Mouse (Mus musculus): ENCODE data around the gene Hip1r. TPM values are rescaled to one million over a fixed set of nuclear protein-coding genes. Genes with fewer than 3 reads are reported as not detected.
A peak's percentile ranks its signal among the peaks of the same experiment; 100 is the strongest.

Hip1r gene
- polyA plus RNA-seq, 1 experiment from 2014 or later = 16.7 TPM

DNA sequence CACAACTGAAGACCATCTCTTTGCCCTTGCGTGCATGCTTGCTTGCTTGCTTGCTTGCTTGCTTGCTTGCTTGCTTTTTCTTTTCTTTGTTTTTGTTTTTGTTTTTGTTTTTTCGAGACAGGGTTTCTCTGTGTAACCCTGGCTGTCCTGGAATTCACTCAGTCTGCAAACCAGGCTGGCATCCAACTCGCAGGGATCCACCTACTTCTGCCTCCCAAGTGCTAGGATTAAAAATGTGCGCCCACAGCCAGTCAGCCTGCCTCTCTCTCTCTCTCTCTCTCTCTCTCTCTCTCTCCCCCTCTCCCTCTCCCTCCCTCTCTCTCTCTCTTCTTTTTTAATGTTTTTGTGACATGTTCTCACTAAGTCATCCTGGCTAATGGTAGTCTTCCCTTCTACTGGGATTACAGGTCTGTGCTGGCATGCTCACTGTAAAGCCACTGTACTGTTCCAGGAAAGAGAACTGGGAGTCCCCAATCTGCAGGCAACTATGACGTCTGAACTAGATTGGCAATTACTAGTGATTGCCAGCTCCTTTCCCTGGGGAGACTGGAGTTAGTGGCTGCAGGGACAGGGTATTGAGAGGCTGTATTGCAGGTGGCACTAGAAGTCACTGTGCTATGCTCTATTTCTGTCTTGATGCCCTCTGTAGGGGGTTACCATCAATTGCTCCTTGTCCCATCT is 20.9 kb upstream of the Hip1r start:
- no peak overlapping the region for H3K4me2 ChIP-seq
- H3K9ac ChIP-seq = no peak overlapping the region
- WGBS (ENCODE audit: insufficient replicate concordance) = 60% methylated on average over 5 of the region's 5 CpGs
- H3K9me3 ChIP-seq (replicated peaks) = no peaks in the 10 kb centered on the region
- no peaks in the 10 kb centered on the region for H3K36me3 ChIP-seq
- no peaks in the 10 kb centered on the region for H3K27me3 ChIP-seq (replicated peaks)
- 0 out of 2 replicates have a peak, but pooled peaks cover 3% of the 10 kb centered on the region for H3K4me1 ChIP-seq
- no peak overlapping the region for H3K4me3 ChIP-seq
- ATAC-seq = no peak
- H3K27ac ChIP-seq = no peak overlapping the region

DNA sequence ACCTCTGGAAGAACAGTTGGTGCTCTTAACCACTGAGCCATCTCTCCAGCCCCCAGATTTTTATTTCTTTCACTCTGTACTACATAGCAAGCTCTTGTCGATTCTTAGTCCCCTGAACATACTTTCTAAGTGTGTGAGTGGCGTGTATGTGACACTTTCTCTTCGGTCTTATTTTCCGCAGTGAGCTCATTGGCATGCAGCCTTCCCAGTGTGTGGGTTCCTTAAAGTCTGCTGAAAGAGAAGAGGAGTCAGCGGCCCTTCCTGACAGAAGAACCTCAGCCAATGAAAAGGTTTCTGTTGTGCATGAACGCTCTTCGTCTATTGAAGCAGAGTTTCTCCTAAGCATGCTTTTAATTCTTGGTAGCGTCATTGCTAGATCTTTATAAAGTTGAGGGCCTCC is 16.2 kb upstream of the Hip1r start:
- Histone ChIP-seq H3K4me2 (no peak overlapping the region), H3K9me3 (replicated peaks) (no peaks in the 10 kb centered on the region), H3K36me3 (no peaks in the 10 kb centered on the region; the same call in 1 of the 2 replicates), H3K9ac (no peak overlapping the region), H3K27ac (no peak overlapping the region), H3K27me3 (replicated peaks) (0 out of 2 replicates have a peak, but pooled peaks cover 4% of the 10 kb centered on the region), H3K4me1 (0 out of 2 replicates have a peak, but pooled peaks cover 8% of the 10 kb centered on the region), H3K4me3 (no peak overlapping the region)
- 82% methylated on average over 8 of the region's 8 CpGs for WGBS (ENCODE audit: insufficient replicate concordance)
- no peak for ATAC-seq

DNA sequence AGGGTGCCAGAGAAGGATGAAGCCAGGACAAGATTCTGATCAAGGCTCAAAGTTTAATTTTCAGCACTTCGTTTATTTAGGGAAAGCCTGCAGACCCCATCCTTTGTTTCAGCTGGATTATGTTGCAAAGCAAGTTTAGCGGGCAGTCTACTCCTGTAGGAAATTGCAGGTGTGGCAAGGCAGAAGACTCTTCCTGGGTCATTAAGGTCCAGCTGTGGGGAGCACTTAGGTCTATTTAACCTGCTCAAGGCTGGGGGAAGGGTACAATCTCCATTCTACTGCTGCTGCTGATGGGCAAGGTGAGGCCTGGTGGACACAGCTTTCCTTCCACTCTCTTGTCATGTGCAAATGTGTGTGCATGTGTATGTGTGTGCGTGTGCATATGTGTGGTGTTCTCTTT is 14.4 kb upstream of the Hip1r start:
- ATAC-seq = no peak

DNA sequence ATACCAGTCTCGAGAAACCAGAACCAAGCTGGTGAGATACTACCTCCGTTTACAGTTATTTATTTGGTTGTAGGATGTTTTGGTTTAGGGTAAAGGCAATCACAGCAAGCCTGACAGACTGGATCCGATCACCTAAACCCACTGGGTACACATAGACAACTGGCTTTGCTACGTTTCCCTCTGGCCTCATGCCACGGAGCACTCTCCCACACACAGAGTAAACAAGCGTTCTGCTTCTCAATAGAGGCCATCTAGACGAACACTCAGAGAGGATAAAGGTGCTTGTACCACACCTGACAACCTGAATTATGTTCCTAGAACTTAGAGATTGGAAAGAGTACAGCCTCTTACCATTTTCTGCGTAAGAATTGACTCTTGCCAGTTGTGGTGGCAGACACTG is 13.3 kb upstream of the Hip1r start:
- H3K9me3 ChIP-seq (replicated peaks) = no peaks in the 10 kb centered on the region
- no peak overlapping the region for H3K9ac ChIP-seq
- 66% methylated on average over 8 of the region's 8 CpGs for WGBS (ENCODE audit: insufficient replicate concordance)
- ATAC-seq = no peak
- H3K27ac ChIP-seq = no peak overlapping the region
- no peaks in the 10 kb centered on the region; the same call in 1 of the 2 replicates for H3K36me3 ChIP-seq
- 0 out of 2 replicates have a peak, but pooled peaks cover 4% of the 10 kb centered on the region for H3K27me3 ChIP-seq (replicated peaks)
- 0 out of 2 replicates have a peak, but pooled peaks cover 17% of the 10 kb centered on the region for H3K4me1 ChIP-seq
- no peak overlapping the region for H3K4me3 ChIP-seq
- no peak overlapping the region for H3K4me2 ChIP-seq

More for the DNA sequence above, 14.4 kb upstream of the Hip1r start:
- Histone ChIP-seq H3K4me1 (0 out of 2 replicates have a peak, but pooled peaks cover 9% of the 10 kb centered on the region), H3K27me3 (replicated peaks) (0 out of 2 replicates have a peak, but pooled peaks cover 4% of the 10 kb centered on the region), H3K4me2 (no peak overlapping the region), H3K36me3 (no peaks in the 10 kb centered on the region; the same call in 1 of the 2 replicates), H3K27ac (no peak overlapping the region), H3K9me3 (replicated peaks) (no peaks in the 10 kb centered on the region), H3K4me3 (no peak overlapping the region), H3K9ac (no peak overlapping the region)
- 73% methylated on average over 3 of the region's 3 CpGs for WGBS (ENCODE audit: insufficient replicate concordance)

DNA sequence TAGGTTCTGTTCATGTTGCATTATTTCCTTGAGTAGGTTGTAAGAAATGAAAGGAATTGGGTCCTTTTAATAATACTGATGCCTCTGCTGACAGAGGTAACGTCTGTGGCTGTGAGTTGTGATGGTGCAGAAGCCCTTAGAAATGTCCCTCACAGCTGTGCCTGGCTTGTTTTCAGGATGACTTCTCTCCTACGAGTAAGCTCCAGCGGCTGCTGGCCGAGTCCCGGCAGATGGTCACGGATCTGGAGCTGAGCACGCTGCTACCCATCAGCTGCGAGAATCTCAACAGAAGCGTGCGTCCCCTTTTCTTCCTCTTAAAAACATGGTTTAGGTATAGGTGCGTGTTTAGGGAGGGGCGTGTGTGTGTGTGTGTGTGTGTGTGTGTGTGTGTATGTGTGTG is 12.4 kb upstream of the Hip1r start:
- Histone ChIP-seq H3K4me2 (no peak overlapping the region), H3K27me3 (replicated peaks) (0 out of 2 replicates have a peak, but pooled peaks cover 4% of the 10 kb centered on the region), H3K9me3 (replicated peaks) (no peaks in the 10 kb centered on the region), H3K27ac (no peak overlapping the region), H3K4me3 (no peak overlapping the region), H3K9ac (no peak overlapping the region), H3K4me1 (0 out of 2 replicates have a peak, but pooled peaks cover 17% of the 10 kb centered on the region), H3K36me3 (no peaks in the 10 kb centered on the region; the same call in 1 of the 2 replicates)
- WGBS (ENCODE audit: insufficient replicate concordance) = 81% methylated on average over 12 of the region's 12 CpGs
- ATAC-seq = no peak

- no peak; the same call in 1 of the 2 replicates for ATAC-seq
- Histone ChIP-seq H3K4me3 (no peak overlapping the region), H3K27ac (no peak overlapping the region), H3K4me2 (no peak overlapping the region), H3K4me1 (0 out of 2 replicates have a peak, but pooled peaks cover 12% of the 10 kb centered on the region), H3K27me3 (replicated peaks) (peaks cover 4% of the 10 kb centered on the region; the same call in 1 of the 2 replicates), H3K9me3 (replicated peaks) (no peaks in the 10 kb centered on the region), H3K36me3 (no peaks in the 10 kb centered on the region; the same call in 1 of the 2 replicates), H3K9ac (no peak overlapping the region)
- WGBS (ENCODE audit: insufficient replicate concordance) = 89% methylated on average over 4 of the region's 4 CpGs
These were observed 9.2 kb upstream of the Hip1r start for GRCm38 (mm10) chr5:123964208-123964607.

GRCm38 (mm10) chr5:123966759-123967158 is 6.7 kb upstream of the Hip1r start:
- Histone ChIP-seq H3K27me3 (replicated peaks) (peaks cover 5% of the 10 kb centered on the region), H3K9ac (no peak overlapping the region), H3K36me3 (no peaks in the 10 kb centered on the region; the same call in 1 of the 2 replicates), H3K4me2 (no peak overlapping the region), H3K4me3 (no peak overlapping the region), H3K4me1 (0 out of 2 replicates have a peak, but pooled peaks cover 12% of the 10 kb centered on the region), H3K9me3 (replicated peaks) (no peaks in the 10 kb centered on the region), H3K27ac (no peak overlapping the region)
- 76% methylated on average over 2 of the region's 2 CpGs for WGBS (ENCODE audit: insufficient replicate concordance)
- ATAC-seq = no peak

DNA sequence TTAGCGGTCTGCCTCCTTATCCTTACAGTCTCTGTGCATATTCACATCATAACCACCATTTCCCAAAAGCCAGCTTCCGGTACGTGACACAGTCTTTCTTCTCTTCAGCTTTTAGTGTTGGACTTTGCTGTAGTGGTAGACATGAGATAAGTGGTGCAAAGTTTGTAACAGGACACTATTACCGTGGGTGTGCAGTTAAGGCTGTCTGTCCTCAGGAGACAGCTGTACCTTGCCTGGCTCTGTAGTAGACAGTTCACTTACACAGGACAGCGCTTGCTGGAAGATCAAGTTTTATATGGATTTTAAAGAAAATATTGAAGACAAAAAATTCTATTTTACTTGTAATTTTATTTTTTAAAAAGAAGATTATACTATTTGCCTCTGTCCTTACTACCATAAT is 5.0 kb upstream of the Hip1r start:
- WGBS (ENCODE audit: insufficient replicate concordance) = 73% methylated on average over 5 of the region's 5 CpGs
- H3K27ac ChIP-seq = no peak overlapping the region
- H3K4me2 ChIP-seq = no peak overlapping the region
- no peak overlapping the region for H3K4me3 ChIP-seq
- no peak for ATAC-seq
- peaks cover 22% of the 10 kb centered on the region for H3K27me3 ChIP-seq (replicated peaks)
- H3K9me3 ChIP-seq (replicated peaks) = no peaks in the 10 kb centered on the region
- H3K9ac ChIP-seq = no peak overlapping the region
- H3K36me3 ChIP-seq = no peaks in the 10 kb centered on the region
- H3K4me1 ChIP-seq = peaks cover 17% of the 10 kb centered on the region

- no peak overlapping the region for H3K27ac ChIP-seq
These were observed 4.2 kb upstream of the Hip1r start for GRCm38 (mm10) chr5:123969216-123969615.

GRCm38 (mm10) chr5:123970576-123970975 is 2.9 kb upstream of the Hip1r start:
- 76% methylated on average over 4 of the region's 4 CpGs for WGBS (ENCODE audit: insufficient replicate concordance)
- peaks cover 24% of the 10 kb centered on the region for H3K4me1 ChIP-seq

More at GRCm38 (mm10) chr5:123969216-123969615, 4.2 kb upstream of the Hip1r start:
- Histone ChIP-seq H3K27me3 (replicated peaks) (peaks cover 30% of the 10 kb centered on the region), H3K9ac (no peak overlapping the region), H3K9me3 (replicated peaks) (no peaks in the 10 kb centered on the region), H3K4me1 (peaks cover 21% of the 10 kb centered on the region), H3K4me2 (no peak overlapping the region), H3K4me3 (no peak overlapping the region), H3K36me3 (no peaks in the 10 kb centered on the region)
- 71% methylated on average over 8 of the region's 8 CpGs for WGBS (ENCODE audit: insufficient replicate concordance)
- ATAC-seq = no peak

DNA sequence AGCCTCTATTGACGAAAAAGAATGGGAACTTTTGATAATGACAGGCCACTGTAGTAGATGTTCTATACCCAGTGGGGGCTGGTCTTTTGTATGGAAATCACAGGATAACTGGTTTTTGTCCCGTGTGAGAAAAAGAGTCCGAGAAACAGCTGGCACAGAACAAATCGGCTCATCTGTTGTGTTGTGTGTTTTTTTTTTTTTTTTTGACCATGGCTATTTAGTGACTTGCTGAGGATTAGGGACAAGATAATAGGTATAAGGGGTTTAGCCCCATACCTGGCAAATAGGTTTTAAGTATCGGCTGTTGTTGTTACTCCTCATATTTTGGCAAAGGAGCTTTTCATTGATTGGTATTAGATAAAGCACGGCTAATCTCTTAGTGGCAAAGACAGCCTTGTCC is 975 bp upstream of the Hip1r start:
- Histone ChIP-seq H3K27ac (no peak overlapping the region), H3K36me3 (no peaks in the 10 kb centered on the region), H3K4me3 (no peak overlapping the region), H3K9me3 (replicated peaks) (no peaks in the 10 kb centered on the region), H3K27me3 (replicated peaks) (peaks cover 56% of the 10 kb centered on the region), H3K4me2 (no peak overlapping the region), H3K9ac (no peak overlapping the region), H3K4me1 (peaks cover 32% of the 10 kb centered on the region)
- WGBS (ENCODE audit: insufficient replicate concordance) = 66% methylated on average over 6 of the region's 6 CpGs
- no peak for ATAC-seq

More at GRCm38 (mm10) chr5:123970576-123970975, 2.9 kb upstream of the Hip1r start:
- H3K4me2 ChIP-seq = no peak overlapping the region
- no peak overlapping the region for H3K4me3 ChIP-seq
- no peak overlapping the region for H3K27ac ChIP-seq
- H3K27me3 ChIP-seq (replicated peaks) = peaks cover 42% of the 10 kb centered on the region
- no peak overlapping the region for H3K9ac ChIP-seq
- H3K9me3 ChIP-seq (replicated peaks) = no peaks in the 10 kb centered on the region
- ATAC-seq = no peak
- H3K36me3 ChIP-seq = no peaks in the 10 kb centered on the region

DNA sequence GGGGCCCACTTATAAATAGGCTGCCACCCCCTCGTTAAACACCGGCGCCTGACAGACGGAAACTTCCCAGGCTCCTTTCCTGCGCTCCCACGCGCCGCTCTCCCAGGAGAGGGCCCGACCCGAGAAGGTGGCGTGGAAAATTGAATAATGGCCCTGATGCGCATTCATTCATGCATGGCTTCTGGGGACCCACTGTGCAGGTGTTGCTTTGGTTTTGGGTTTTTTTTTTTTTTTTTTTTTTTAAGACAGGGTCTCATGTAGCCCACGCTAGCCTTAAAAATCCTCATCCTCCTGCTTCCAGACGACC is 704 bp downstream of the Hip1r start:
- peak overlapping the region; percentile 77 for H3K9ac ChIP-seq
- peaks cover 56% of the 10 kb centered on the region for H3K27me3 ChIP-seq (replicated peaks)
- H3K4me3 ChIP-seq = peak overlapping the region; percentile 76
- no peaks in the 10 kb centered on the region for H3K9me3 ChIP-seq (replicated peaks)
- no peaks in the 10 kb centered on the region for H3K36me3 ChIP-seq
- peak overlapping the region; percentile 78 for H3K27ac ChIP-seq
- peaks cover 44% of the 10 kb centered on the region for H3K4me1 ChIP-seq
- peak overlapping the region; percentile 86 for H3K4me2 ChIP-seq
- WGBS (ENCODE audit: insufficient replicate concordance) = 1% methylated on average over 14 of the region's 14 CpGs
- no peak for ATAC-seq

Data from liver, embryonic 12.5 days (tissue).